Mouse (Mus musculus): ENCODE measurements around the gene Mylk3.

GRCm38 (mm10) chr8:85373435-85374039 is 12.6 kb downstream of the Mylk3 start:
- TF ChIP-seq GATA1 (IDR thresholded peaks at IDR 0.05; ENCODE audit: borderline replicate concordance, low read length) = no peak
- no peak for TF ChIP-seq FLI1 (IDR thresholded peaks at IDR 0.05; ENCODE audit: low read length)
